Mouse (Mus musculus) stomach, embryonic 14.5 days (tissue): Measurements from ENCODE around the gene Ntm. TPM values are rescaled to one million over a fixed set of nuclear protein-coding genes. Genes with fewer than 3 reads are reported as not detected.

Experiments used
- ATAC-seq: fragments of 200-750 bp; cut with Nextera tagmentation; 2 replicates; pipeline ENCODE4 v1.8.0; 2017; ENCODE audit warnings: low read depth, moderate TSS enrichment; ENCODE audit not compliant: insufficient number of reproducible peaks, insufficient read depth, low FRiP score
- H3K27ac ChIP-seq: fragments of 300-500 bp; sonication (generic); 2 replicates; pipeline ENCODE4 v1.5.1; 2014; ENCODE audit warnings: mild to moderate bottlenecking, low read length, moderate library complexity, mixed read lengths
- H3K27me3 ChIP-seq: fragments of 300-500 bp; sonication (generic); 2 replicates; pipeline ENCODE4 v1.6.1; 2014; ENCODE audit warnings: low read length, control low read depth, mixed read lengths; ENCODE audit not compliant: control insufficient read depth, insufficient read depth
- H3K36me3 ChIP-seq: fragments of 300-500 bp; sonication (generic); 2 replicates; pipeline ENCODE4 v1.6.1; 2014; ENCODE audit warnings: mild to moderate bottlenecking, control low read depth, low read length, moderate library complexity, mixed read lengths; ENCODE audit not compliant: control insufficient read depth, insufficient read depth
- H3K4me1 ChIP-seq: fragments of 300-500 bp; sonication (generic); 2 replicates; pipeline ENCODE4 v1.6.1; 2014; ENCODE audit warnings: low read length, control low read depth, mixed read lengths; ENCODE audit not compliant: control insufficient read depth, insufficient read depth
- H3K4me2 ChIP-seq: fragments of 300-500 bp; sonication (generic); replicated peaks from 2 replicates; pipeline ENCODE4 v1.6.1; 2014; ENCODE audit warnings: low read depth, low read length, control low read depth
- H3K4me3 ChIP-seq: fragments of 300-500 bp; sonication (generic); 2 replicates; pipeline ENCODE4 v1.5.1; 2014; ENCODE audit warnings: low read depth, low read length, control low read depth
- H3K9ac ChIP-seq: fragments of 300-500 bp; sonication (generic); replicated peaks from 2 replicates; pipeline ENCODE4 v1.6.1; 2014; ENCODE audit warnings: low read depth, mild to moderate bottlenecking, control low read depth, low read length, moderate library complexity, mixed read lengths
- H3K9me3 ChIP-seq: fragments of 300-500 bp; sonication (generic); 2 replicates; pipeline ENCODE4 v1.6.1; 2016; ENCODE audit warnings: low read depth, low read length, control low read depth; ENCODE audit not compliant: control insufficient read depth
- WGBS: fragments of 180-500 bp; shearing (Covaris S2); extraction: QIAGEN DNeasy Blood & Tissue Kit; methylation state at CpG from one replicate; pipeline ENCODE4 v1.1.7; 2014; 5-methylcytosine and 5-hydroxymethylcytosine counted together
- polyA plus RNA-seq: library from polyadenylated mRNA; unstranded; fragments of >200 nt; fragmentation: Nextera tagmentation; extraction: Ambion mirVana; gene quantifications from 2 replicates; pipeline ENCODE4 v1.2.1, GENCODE M21; 2014

The Ntm gene
- polyA plus RNA-seq, 1 experiment from 2014 or later, result 19.7 TPM

DNA sequence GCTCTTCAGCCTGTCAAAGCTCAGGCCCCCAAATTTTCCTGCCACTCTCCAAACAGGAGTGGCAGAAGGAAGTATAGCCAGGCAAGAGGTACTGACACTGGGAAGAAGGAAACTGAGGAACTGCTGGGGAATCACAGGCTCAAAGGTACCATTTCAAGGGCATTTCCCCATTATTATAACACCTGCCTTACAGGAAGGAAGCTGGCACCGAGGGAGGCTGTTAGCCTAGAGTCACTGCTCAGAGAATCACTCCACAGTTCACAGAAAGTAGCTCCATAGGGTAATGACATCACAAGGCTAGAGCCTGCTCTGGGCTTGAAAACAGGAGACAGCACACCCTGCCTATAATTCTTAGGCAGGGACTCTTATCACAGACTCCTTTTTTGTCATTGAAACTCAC lies 643.7 kb downstream of the Ntm start:
- ATAC-seq, result no peak

DNA sequence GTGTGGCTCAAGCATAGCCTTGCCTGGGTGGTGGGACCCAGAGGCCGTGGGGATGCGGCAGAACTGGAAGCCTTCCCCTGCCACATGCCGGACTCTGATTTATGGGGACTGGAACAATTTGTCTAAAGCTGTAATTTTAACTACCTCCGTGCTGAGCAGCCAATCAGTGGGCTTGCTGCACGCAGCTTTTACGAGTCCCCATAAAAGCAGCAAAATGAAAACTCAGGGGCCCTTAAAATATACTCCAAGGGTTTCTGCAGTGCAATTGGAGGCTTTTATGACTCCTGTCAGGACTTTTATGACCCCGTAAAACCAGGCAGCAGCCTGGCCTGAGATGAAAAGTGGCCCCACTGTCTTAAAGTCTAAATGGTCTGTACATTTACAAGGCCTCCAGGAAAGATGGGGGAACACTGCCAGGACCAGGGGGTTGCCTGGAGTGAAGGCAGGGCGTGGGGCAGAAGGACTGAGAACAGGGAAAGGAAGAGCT lies 644.2 kb downstream of the Ntm start:
- H3K27ac ChIP-seq, result no peak overlapping the region
- H3K36me3 ChIP-seq, result no peaks in the 10 kb centered on the region
- H3K27me3 ChIP-seq, result no peaks in the 10 kb centered on the region
- ATAC-seq, result no peak
- H3K4me1 ChIP-seq, result peaks cover 8% of the 10 kb centered on the region; the same call in 1 of the 2 replicates
- no peak overlapping the region for H3K4me3 ChIP-seq
- no peaks in the 10 kb centered on the region for H3K9me3 ChIP-seq
- no peak overlapping the region for H3K4me2 ChIP-seq
- no peak overlapping the region for H3K9ac ChIP-seq
- WGBS, result 32% methylated on average over 8 of the region's 8 CpGs

More for the DNA sequence above, 643.7 kb downstream of the Ntm start:
- peaks cover 8% of the 10 kb centered on the region; the same call in 1 of the 2 replicates for H3K4me1 ChIP-seq
- no peak overlapping the region for H3K9ac ChIP-seq
- H3K36me3 ChIP-seq, result no peaks in the 10 kb centered on the region
- WGBS, result 60% methylated on average over 1 of the region's 1 CpGs
- H3K9me3 ChIP-seq, result no peaks in the 10 kb centered on the region
- H3K4me3 ChIP-seq, result no peak overlapping the region
- no peak overlapping the region for H3K4me2 ChIP-seq
- H3K27ac ChIP-seq, result no peak overlapping the region
- no peaks in the 10 kb centered on the region for H3K27me3 ChIP-seq

DNA sequence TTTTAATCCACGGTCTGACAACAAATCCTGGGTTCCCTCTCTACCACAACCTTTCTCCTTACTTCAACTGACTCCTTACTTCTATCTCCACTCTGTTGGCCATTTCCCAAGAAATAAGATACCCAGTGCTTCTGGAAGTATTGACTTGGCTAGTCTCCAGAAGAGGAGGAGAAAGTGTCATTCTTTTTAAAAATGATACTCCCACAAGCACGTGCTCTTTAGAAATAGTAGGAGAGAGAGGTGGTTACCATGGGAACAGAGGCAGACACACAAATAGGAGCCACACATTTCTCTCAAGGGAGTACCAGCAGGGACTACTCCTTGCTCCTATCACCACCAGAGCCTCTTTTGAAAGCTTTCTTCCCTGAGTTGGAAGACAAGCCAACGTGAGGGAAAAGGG lies 645.3 kb downstream of the Ntm start:
- Histone ChIP-seq H3K4me2 (no peak overlapping the region), H3K9ac (no peak overlapping the region), H3K27me3 (no peaks in the 10 kb centered on the region), H3K27ac (no peak overlapping the region), H3K4me1 (peaks cover 8% of the 10 kb centered on the region; the same call in 1 of the 2 replicates), H3K9me3 (no peaks in the 10 kb centered on the region), H3K36me3 (no peaks in the 10 kb centered on the region), H3K4me3 (no peak overlapping the region)
- ATAC-seq, result peak; percentile 79; the same call in 1 of the 2 replicates
- 12% methylated on average over 3 of the region's 3 CpGs for WGBS

DNA sequence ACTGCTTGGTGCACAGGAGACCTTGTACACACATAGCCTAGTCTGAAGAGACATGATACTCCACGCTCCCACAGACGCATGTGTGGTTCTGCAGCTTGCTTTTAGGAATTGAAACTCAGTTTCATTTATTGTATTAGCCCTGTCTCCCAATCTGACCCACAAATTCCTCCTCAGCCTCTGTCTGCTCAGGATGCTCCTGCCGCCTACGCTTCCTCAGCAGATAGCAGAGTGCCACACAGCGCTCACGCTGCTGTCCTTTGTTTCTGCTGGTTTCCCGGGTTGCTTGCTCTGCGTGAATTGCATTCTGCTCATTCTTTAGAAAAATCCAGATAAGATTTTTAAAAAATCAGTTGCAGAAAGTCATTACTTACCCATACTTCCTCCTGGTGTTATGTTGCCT lies 647.1 kb downstream of the Ntm start:
- Histone ChIP-seq H3K36me3 (no peaks in the 10 kb centered on the region), H3K27me3 (no peaks in the 10 kb centered on the region), H3K4me2 (no peak overlapping the region), H3K27ac (no peak overlapping the region), H3K9ac (no peak overlapping the region), H3K4me3 (no peak overlapping the region), H3K4me1 (peaks cover 8% of the 10 kb centered on the region; the same call in 1 of the 2 replicates), H3K9me3 (no peaks in the 10 kb centered on the region)
- ATAC-seq, result no peak
- 68% methylated on average over 8 of the region's 8 CpGs for WGBS

DNA sequence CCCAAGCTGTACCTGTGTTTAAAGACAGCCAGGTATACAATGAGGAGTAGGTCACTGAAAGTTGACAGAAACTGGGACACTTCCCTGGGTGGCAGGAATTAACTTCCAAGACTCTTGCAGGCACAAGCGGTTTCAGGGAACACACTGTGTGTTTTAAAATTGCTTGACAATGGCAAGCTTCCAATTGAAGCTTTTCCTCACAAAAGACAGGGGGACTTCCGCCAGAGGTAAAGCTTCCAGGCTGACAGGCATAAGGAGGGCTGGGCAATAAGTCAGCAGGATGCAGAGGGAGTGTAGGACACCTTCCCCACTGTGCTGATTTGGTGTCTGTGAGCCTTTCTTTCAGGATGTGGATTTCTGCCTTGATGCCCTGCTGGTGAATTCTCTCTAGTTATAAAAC lies 656.0 kb downstream of the Ntm start:
- Histone ChIP-seq H3K27me3 (no peaks in the 10 kb centered on the region), H3K9ac (no peak overlapping the region), H3K4me2 (no peak overlapping the region), H3K9me3 (no peaks in the 10 kb centered on the region), H3K36me3 (no peaks in the 10 kb centered on the region), H3K4me3 (no peak overlapping the region), H3K27ac (no peak overlapping the region), H3K4me1 (no peaks in the 10 kb centered on the region)
- 11% methylated on average over 2 of the region's 2 CpGs for WGBS
- ATAC-seq, result no peak

DNA sequence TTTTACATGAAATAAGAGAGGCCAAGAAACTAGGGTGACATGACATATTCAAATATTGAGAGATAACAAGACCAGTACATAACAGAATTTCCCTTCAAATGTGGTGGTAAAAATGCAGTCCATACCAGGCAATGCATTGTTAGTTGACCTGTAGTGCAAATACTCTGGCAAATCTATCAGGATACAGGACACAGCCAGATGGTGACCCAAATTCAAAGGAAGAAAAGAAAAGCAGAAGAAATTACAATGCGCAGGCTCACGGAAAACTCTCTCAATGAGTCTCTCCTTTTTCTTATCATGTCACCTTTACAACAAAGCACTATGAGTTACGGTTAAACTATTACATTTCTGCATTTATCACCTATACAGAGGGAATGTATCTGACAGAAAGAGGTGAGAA lies 664.6 kb downstream of the Ntm start:
- no peak overlapping the region for H3K27ac ChIP-seq
- no peak overlapping the region for H3K4me2 ChIP-seq
- 82% methylated on average over 3 of the region's 3 CpGs for WGBS
- H3K4me1 ChIP-seq, result no peaks in the 10 kb centered on the region
- no peaks in the 10 kb centered on the region for H3K36me3 ChIP-seq
- H3K4me3 ChIP-seq, result no peak overlapping the region
- no peaks in the 10 kb centered on the region for H3K9me3 ChIP-seq
- ATAC-seq, result no peak
- no peak overlapping the region for H3K9ac ChIP-seq
- no peaks in the 10 kb centered on the region for H3K27me3 ChIP-seq

DNA sequence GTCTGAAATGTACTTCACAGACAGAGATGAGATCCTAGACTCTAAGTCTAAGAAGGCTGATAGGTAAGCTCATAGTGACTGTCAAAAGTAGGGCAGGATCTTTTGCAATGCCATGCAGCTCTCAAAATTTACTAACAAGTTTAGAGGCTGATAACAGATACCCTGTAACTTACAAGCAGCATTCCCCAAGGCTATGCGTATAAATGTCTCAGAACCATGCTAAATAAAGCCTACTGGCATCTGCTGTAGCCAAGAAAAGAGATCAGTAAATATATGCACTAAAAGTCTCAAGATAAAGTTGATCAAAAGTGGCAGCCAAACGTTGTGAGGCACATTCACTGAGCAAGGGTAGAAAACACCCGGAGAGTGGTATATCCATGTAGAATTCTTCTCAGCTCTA lies 666.2 kb downstream of the Ntm start:
- Histone ChIP-seq H3K4me2 (no peak overlapping the region), H3K27me3 (no peaks in the 10 kb centered on the region), H3K36me3 (no peaks in the 10 kb centered on the region), H3K4me3 (no peak overlapping the region), H3K4me1 (no peaks in the 10 kb centered on the region), H3K27ac (no peak overlapping the region), H3K9me3 (no peaks in the 10 kb centered on the region), H3K9ac (no peak overlapping the region)
- ATAC-seq, result no peak
- 78% methylated on average over 3 of the region's 3 CpGs for WGBS

DNA sequence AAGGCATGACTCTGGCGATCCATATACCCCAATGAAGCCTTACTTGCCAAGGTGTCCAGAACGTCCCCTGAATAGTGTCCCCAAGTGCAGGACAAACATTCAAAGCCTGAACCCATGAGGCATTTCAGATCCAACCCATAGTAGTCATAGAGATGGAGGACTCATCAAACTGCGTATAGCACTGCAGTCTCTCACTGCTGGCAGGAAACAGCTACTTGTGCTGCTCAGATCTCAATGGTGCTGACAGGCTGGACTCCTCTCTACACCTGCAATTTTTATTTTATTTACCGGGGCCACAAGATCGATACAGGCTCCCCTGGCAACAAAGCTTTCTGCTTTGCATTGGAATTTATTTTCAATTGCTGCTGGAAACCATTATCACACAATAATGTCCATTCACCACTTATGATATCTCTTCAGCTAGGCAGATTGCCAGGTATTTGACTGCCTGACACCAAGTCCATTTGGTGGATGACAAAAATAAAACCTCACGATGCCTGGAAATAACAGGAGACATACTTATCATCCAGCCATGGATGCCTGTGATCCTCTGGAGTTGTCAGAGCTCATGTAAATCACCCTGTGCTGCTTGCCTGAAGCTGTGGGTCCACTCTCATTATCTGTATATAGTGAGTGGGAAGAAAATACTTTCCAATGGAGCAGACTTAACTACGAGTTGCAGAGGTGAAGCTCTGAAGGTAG lies 674.8 kb downstream of the Ntm start:
- no peak overlapping the region for H3K4me3 ChIP-seq
- no peaks in the 10 kb centered on the region for H3K9me3 ChIP-seq
- H3K27me3 ChIP-seq, result no peaks in the 10 kb centered on the region
- H3K4me2 ChIP-seq, result no peak overlapping the region
- no peaks in the 10 kb centered on the region for H3K36me3 ChIP-seq
- no peak overlapping the region for H3K9ac ChIP-seq
- no peaks in the 10 kb centered on the region for H3K4me1 ChIP-seq
- no peak overlapping the region for H3K27ac ChIP-seq
- no peak for ATAC-seq
- 81% methylated on average over 7 of the region's 7 CpGs for WGBS

DNA sequence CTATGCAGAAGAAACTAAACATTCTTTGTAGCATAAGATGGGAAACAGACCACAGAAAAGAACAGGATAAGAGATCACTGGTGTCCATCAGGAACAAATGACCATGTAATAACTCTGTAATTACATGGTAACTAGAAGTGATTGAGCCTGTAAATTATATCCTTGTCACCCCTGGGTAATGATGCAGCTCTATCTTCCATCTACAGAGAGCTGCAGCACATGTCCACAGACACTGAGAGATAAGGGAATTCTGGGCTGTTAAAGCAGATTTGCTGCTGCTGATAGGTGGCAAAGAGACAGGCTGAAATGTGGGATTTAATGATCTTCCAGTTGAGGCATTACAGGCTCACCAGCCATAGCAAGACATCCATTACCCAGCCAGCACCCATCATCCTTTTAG lies 677.8 kb downstream of the Ntm start:
- ATAC-seq, result no peak
- no peaks in the 10 kb centered on the region for H3K36me3 ChIP-seq
- H3K9ac ChIP-seq, result no peak overlapping the region
- H3K4me3 ChIP-seq, result no peak overlapping the region
- no peaks in the 10 kb centered on the region for H3K4me1 ChIP-seq
- no peak overlapping the region for H3K27ac ChIP-seq
- no peaks in the 10 kb centered on the region for H3K9me3 ChIP-seq
- no peaks in the 10 kb centered on the region for H3K27me3 ChIP-seq
- H3K4me2 ChIP-seq, result no peak overlapping the region
